Mouse (Mus musculus) CH12F3 (cell line): ENCODE data around the gene Fev.

Experiments
- in situ Hi-C: fragments of 300-500 bp; cut with MboI; formaldehyde crosslinking; loops from 2 replicates; pipeline ENCODE4 v1.14.3; 2020; ENCODE audit warnings: low sequenced_read_pairs

Gene Fev

DNA sequence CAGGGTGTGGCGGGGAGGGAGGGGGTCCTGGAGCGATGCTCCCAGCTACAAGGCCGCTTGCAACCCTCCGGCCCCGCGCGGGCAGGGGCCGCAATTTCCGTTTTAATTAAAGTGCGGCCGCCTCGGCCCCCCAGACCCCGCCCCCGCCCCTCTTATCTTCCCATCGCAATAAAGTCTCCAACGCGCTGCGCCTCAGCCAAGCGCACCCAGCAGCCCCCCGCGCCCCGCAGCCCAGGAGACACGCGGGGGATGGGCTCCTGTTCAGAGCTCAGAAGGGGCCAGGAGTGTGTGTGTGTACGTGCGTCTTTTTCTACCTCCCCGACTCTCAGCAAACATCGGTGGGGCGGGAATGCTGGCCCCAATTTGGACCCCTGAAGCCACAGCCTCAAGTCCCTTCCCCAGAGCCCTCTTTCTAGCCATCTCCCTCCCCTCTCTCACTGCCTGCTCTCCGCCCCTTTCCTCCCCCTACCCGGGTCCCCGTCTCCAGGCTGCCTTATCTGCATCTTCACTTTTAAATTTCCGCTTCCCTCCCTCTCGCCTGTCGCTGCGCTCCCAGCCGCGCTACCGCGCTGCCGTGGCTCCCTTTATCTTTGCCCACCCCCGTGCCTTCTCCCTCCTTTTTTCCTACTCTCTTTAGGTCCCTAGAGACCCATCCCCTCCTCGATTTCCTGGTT, at the start of gene Fev:
Gene Fev, minus strand, starts transcription at position 51 of the 674 bp plus-strand sequence.
- in situ Hi-C loops = no loop called here

DNA sequence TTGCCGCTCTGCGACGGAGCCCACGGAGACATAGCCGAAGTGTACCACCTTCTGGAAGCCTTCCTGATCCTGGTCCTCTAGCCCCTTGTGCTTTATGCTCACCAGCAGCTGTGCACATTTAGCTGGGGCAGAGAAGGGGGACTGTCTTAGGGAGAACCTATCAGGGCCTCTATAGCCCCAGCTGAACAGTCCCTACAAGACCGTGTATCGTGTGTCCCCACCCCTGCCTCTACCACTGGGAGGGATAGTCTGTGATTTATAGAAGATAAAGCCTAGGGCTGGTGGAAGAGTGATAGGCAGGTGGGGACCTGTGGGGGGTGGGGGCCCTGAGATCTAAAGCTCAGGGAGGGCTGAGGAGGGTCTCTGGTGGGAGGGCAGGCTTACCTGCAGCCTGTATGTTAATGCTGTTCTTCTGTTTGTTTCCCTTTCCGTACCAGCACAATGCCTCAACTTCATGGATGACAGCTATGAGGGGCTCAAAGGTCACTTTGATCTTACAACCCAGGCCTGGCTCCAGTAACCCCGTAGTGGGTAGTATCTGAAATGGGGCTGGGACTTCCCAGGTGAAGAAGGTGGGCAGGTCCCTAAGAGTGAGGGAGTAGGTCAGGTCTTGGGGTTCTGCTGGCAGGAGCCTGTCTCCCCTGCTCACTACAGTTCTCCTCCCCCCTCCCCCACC, 42.5 kb upstream of the Fev start:
- in situ Hi-C loops = no loop called here

DNA sequence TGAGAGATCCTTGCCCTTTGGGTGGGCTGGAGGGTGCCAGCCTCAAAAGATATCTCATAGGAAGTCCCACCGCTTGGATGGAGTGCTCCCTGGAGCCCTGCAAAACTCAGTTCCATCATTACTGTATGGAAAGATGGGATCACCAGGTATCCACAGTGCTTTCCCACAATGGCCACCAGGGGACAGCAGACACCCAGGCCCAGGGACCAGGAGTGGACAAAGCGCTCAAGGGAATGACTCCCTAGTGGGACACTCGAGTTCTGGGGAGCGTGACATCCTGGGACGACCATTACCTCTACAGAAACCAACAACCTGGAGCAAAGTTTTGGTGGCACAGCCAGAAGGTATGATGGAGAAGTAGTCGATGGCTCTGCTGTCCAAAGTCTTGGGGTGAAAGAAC, 41.5 kb upstream of the Fev start:
- in situ Hi-C loops = no loop called here

DNA sequence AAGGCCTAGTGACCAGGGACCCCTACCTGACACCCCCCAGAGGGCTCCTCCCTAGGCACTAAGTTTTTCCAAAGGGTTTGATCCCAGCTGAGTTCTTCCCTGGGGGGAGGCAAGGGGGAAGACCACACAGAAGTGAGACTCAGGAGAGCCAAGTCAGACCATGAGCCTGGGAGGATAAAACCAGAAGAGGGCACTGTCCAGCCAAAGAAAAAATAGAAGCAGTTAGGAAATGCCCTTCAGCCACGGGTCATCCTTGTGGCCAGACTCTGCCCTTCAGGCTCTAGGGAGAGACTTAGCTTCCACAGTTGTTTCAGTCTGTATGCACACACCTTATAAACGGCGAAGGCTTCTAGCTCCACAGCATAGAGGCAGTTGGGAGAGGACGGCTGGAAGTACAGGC, 39.2 kb upstream of the Fev start:
- in situ Hi-C loops = no loop called here

DNA sequence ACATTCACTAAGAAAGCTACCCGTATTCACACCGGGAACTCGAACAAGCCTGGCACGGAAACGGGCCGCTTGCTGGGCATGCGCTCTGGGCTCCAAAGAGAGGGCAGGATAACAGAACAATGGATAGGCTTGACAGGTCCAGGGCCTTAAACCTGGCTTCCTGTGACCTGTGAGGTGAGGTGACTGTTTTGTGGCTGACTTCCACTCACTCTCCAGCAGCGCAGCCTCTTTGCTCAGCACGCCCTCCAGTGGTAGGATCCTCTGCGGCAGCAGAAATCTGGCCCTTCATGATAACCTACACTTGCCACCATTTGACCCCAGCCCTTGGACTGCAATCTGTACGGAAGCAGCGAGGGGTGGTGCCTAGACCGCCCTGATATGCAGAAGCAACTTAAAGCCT, 30.5 kb upstream of the Fev start:
- in situ Hi-C loops = no loop called here

DNA sequence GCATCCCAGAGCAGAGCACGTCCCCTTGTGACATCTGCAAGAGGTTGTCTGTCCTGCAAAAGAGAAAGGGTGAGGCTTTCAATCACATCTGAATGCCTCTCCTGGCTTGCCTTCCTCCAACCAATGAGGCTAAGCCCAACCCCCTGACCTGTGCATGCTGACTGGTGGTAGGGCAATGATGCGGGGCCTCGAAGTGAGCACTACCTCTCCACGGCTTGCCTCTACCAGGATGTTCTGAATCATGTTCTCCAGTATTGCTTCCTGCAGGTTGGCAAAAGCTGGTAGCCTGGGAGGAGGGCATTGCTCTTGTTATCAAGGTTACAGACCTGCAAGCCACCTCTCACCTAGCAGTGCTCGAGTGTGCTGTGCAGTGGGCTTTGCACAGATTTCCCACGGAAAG, 17.0 kb upstream of the Fev start:
- in situ Hi-C loops = no loop called here

DNA sequence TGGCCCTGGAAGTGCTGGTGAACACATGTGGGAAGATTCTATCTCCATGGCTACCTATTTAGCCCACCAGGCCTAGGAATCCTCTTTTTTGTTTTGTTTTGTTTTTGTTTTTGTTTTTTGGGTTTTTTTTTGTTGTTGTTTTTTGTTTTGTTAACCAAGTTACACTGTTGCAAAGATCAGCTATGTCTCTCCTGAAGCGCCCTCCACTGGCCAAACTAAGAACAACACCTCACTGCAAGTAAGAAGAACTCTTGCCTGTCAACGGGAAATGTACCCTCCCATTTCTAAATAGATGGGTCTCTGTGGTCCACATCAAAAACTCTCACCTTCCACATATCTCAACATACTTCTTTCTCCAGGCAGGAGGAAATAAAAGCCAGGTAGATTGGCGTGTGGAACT, 16.5 kb upstream of the Fev start:
- in situ Hi-C loops = no loop called here

DNA sequence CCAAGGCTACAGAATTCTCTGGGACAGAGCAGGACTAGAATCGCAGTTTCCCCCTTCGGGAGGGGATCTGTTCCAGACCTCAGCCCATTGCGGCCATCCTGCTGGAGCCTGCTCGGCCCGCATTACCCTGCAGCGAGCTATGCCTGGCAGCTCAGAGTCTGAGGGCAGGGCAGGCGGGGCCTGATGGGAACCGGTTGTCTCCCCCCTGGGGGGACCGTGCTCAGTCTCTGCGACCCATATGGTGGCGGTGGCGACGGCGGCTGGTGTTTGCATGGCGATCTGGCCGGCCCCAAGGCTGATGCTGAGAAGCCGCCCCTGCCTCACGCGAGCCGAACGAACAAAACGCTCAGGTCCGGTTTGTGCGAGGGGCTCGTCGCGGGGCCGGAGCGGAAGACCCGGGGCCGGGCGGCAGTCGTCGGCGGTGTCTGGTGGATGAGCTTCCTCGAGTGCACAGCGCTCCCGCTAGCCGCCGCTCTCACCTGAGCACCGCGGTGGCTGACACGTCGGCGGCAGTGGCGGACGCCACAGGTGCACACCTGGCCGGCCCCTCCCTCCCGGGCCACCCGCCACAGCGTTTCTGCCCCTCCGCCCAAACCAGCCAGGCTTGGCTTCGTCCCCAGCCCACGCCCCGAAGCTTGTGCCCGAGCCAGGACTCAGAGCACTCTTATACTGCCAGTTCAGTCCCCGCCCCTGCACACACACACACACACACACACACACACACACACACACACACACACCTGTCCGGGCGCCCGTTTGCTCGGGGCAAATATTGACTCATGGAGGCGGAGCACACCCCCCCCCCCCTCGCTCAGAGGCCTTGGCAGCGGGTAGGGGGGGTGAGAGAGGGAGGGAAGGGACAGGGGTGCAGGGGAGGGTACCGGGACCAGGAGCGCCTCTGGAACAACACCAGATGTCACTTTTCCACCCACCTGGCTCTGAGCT, 15.4 kb upstream of the Fev start:
- in situ Hi-C loops = no loop called here

DNA sequence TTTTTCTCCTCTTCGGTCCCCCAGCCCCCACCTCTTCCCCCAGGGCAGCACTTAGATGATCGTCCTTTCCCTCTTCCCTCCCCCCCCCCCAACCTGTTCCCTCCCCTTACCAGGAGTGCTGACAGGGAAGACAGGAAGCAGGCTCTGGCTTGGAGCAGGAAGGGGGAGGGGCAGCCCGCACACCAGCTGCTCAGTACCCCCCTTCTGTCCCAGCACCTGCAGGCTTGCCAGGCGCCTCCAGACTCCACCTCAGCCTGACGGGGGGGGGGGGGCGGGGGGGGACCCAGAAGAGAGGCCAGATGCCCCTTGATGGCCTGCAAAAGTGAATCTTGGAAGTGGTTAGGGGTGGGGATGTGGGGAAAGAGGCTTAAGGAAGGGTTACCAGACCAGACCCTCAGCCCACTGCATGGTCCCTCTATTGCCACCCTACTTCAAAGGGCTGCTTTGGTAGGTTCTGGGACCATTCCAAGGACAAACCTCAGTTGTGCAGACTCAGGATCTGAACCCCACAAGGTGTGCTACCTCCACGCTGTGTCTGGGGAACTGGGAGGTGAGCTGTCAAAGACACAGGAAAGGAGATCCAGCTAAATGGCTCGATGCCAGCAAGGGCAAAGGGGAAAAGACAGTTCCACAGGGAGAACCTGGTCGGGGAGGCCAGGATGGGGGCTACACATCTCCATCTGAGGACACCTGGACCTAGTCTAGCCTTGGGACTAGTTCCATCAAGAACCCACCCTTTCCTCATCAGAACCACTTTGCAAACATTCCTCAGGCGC, 13.6 kb upstream of the Fev start:
- in situ Hi-C loops = no loop called here

DNA sequence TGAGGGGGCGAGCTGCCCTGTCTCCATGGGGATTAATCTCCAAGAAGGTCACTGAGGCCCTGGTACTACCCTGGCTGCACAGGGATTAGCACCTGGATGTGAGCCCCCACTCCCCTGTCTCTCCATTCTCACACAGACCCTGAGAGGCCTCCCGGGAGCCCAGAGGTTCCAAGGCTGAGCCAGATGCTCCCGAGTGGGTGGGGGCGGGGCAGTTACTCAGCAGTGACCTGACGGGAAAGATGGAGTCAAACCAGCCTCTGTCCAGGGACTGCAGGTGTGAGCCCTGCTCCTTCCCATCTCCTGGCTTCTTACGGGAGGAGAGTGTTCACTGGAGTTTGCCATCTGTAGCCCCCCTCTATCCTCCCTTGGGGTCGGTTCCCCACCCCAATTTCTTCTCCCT, 12.8 kb upstream of the Fev start:
- in situ Hi-C loops = no loop called here

DNA sequence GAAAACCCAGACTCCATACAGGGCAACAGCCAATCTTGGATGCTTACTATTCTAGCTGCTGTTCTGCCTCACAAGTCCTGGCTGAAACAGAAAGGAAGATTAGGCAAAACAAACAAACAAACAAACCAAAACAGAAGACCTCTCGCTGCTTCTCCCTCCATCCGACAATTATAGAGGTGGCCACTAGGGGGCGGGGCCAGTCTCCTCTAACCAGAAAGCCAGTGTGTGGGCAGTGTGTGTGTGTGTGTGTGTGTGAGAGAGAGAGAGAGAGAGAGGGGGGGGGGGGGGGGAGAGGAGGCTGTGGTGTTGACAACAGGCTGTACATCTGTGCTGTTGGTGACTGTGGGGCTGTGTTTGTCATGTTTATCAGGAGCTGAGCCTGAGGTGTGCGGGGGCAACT, 9.7 kb upstream of the Fev start:
- in situ Hi-C loops = no loop called here

DNA sequence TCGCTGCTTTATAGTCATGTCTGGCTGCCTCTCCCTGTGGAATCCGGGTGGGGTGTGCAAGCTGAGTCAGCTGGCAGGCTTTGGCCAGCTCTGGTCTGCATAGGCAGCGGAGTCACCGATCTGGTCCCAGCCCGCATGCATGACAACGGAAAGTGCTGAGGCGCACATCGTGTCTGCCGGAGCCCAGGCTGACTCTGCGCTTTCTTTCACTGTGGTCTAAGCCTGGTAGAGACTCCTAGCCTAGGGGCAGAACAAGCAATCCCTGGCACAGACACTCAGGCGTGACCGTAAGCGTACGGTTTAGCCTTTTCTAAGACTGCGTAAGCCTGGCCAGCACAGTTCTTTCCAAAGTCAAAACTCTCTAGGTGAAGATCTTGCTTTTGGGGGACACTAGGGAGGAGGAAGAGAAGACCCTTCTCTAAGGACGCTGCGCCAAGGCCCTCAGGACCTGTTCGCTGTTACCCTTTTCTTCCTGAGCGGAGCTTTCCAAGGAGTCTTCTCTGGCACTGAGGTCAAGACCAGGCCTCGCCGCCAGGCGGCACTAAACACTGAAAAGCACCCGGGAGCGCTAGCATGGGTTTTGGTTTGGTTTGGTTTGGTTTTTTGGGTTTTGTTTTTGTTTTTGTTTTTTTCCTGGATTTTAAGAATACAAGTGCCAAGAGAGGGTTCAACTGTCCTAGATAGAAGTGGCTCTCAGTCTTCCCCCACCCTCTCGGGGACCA, 8.1 kb upstream of the Fev start, which contains the start of gene Cryba2:
Gene Cryba2, minus strand, starts transcription at position 10 of the 722 bp plus-strand sequence.
- in situ Hi-C loops = no loop called here

DNA sequence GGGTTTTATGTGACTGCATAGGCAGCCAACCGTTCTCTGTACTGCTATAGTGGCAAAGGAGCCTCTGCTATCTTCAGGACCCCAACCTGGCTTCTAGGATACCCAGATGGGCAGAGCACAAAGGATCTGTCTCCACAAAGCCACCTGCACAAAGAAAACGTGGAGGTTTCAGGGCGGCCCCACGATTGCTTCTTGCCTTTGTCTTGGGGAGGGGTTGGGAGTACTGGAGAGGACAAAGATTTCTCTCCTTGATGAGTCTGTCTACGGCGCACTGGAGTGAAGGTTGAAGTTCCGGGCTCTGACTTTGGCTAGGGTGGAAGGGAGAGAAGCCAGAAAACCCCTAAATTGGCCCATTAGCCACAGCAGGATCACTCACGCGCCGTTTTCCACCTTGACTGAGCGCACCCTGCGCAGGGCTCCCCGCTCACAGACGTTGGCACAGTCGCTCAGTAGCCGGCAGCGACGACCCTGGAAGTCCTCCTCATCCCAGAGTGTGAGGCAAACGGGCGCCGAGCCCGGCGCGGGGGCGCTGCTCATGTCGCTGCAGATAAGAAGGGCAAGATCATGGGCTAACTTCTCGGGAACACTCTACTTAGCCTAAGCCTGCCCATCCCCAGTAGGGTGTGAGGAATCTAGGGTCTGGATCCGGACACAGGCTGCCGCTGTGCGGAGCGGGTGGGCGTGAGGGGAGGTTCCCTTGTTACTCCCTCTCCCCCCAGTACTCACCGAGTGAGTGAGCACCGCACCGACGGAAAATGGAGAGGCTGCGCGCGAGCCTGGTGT, 7.3 kb upstream of the Fev start:
- in situ Hi-C loops = no loop called here

DNA sequence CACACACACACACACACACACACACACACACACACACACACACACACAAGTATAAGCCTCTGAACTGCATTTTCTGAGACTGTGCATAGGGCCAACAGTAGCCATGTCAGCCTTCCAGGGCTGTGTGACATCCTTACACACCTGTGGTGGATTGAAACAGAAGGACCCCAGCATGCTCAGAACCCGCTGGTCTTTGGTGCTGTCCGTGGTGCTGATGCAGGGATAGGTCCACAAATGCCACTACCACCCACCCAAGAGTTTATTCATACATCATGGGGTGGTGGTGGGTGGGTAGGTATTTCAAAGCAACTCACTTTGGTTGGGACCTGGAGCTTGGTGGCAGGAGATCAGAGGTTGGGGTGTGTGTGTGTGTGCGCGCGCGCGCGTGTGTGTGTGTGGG, 6.3 kb upstream of the Fev start:
- in situ Hi-C loops = no loop called here

DNA sequence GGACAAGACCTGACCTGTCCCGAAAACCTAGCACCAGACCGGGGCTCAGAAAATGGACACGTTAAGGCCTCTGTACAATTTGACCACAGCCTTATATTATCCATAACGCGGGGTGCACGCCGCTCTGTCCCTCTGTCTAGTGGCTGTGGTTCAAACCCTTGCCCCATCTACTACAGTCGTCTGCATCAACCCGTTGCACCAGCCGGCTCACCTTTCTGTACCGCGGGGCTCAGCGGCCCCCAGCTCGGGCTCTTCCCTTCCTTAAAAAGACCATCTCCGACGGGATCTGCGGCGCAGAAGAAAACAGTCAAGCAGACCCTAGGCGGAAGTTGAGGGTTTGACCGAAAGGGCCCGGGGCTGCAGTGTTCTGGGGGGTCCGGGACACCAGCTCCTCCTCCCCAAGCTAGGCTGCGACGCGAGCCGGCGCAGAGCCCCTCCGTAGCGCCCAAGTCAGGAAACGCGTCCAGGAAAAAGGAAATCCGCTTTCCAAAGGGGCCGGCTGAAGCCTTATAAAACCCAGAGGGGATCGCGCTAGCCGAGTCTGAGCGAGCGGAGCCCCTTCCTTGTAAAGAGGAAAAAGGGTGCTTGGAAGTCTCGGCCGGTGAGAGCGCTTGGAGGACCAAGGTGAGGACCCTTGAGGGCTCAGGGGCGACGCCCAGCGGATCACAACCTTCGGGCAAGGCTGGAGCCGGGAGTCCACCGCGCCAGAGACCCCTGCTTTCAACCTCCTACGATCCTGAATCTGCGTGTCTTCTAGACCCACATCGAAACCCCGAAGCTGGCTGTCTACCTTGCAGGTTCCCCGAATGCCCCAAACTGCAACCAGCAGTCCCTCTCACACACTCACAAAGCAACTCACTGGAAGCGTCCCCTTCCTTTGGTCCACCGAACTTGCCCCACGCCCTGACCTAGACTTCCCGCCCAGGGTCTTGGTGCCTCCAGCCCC, 750 bp downstream of the Fev start:
- in situ Hi-C loops = no loop called here

DNA sequence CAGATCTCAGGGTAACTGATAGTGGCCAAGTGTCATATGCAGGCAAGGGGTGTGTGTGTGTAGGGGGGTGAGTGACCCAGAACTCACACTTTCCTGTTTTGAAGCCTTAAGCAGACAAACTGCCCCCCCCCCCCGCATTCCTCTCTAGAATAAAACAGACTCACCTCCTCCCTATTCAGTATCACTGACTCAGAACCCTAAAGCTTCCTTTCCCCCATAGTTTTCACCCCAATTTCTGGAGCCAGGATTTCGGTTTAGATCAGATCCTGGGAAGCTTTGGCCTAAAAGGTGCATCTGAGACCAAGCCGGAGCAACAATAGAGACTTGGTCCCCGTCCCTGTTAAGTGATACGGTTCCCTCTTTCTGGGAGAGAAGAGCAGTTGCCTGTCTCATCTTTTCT, 1.8 kb downstream of the Fev start:
- in situ Hi-C loops = no loop called here

DNA sequence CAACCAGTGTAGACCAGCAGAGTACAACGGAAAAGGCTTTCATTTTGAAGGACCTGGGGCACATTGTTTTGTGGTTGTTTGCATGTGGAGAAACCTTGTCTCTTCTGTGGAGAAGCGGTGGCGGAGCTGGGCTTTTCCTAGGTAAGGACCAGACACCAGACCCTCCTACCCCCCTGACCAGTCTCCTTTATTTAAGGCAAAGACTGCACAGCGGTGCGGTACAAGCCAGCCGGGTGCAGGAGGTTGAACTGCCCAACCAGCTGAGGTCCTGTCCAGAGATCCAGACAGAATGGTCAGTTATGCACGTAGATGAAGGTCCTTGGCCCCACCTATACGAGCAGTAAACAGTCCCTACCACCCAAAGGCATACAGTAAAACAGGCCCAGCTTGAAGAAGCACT, 2.4 kb downstream of the Fev start:
- in situ Hi-C loops = no loop called here

DNA sequence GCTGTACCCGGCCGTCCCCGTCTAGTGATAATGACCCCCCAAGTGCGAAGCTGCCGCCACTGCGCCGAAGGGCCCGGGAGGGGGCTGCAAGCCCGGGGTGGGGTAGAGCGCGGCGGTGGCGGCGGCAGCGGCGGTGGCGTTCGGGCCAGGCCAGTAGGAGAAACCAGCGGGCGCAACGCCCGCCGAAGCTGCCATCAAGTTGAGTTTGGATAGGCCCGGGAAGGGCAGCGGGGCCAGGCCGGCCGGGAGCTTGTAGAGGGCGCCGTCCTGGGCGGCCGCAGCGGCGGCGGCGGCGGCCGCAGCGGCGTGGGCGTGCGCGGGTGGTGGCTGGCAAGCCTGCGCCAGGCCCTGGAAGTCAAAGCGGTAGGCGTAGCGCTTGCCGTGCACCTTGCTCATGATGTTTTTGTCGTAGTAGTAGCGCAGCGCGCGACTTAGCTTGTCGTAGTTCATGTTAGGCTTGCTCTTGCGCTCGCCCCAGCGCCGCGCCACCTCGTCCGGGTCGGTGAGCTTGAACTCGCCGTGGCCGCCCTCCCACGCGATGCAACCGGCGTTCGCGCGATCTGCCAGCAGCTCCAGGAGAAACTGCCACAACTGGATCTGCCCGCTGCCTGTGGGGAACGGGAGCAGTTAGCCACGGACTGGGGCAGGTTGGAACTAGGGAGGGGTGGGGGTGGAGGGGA, 3.0 kb downstream of the Fev start:
- in situ Hi-C loops = no loop called here
